Mouse (Mus musculus): ENCODE results near the gene Cdc42bpg.

Cdc42bpg gene

GRCm38 (mm10) chr19:6331719-6332516 lies 25.7 kb downstream of the Cdc42bpg start:
- peak; percentile 91 for DNase-seq (ENCODE audit: low spot score)

- DNase-seq (ENCODE audit: low spot score), result no peak
These were observed 27.7 kb downstream of the Cdc42bpg start for GRCm38 (mm10) chr19:6333761-6334595.

- peak; percentile 98 for DNase-seq (ENCODE audit: low spot score)
These were observed 28.6 kb downstream of the Cdc42bpg start, which contains the start of gene Men1 for GRCm38 (mm10) chr19:6334673-6335457. Men1 (plus strand) TSS chr19:6334979.

- DNase-seq (ENCODE audit: low spot score), result no peak
These were observed 29.2 kb downstream of the Cdc42bpg start for GRCm38 (mm10) chr19:6335458-6335827.

- no peak for DNase-seq (ENCODE audit: low spot score)
These were observed 30.7 kb downstream of the Cdc42bpg start for GRCm38 (mm10) chr19:6336920-6337319.

- DNase-seq (ENCODE audit: low spot score), result no peak
These were observed 31.9 kb downstream of the Cdc42bpg start for GRCm38 (mm10) chr19:6338171-6338570.

GRCm38 (mm10) chr19:6338716-6339115 lies 32.5 kb downstream of the Cdc42bpg start:
- no peak for DNase-seq (ENCODE audit: low spot score)

- DNase-seq (ENCODE audit: low spot score), result no peak
These were observed 32.9 kb downstream of the Cdc42bpg start for GRCm38 (mm10) chr19:6339191-6339590.

GRCm38 (mm10) chr19:6339890-6340504 lies 33.7 kb downstream of the Cdc42bpg start:
- no peak for DNase-seq (ENCODE audit: low spot score)

- peak; percentile 68 for DNase-seq (ENCODE audit: low spot score)
These were observed 34.5 kb downstream of the Cdc42bpg start, which contains the start of gene Map4k2 for GRCm38 (mm10) chr19:6340524-6341452. Map4k2 (plus strand) TSS chr19:6341135.

- no peak for DNase-seq (ENCODE audit: low spot score)
These were observed 35.3 kb downstream of the Cdc42bpg start for GRCm38 (mm10) chr19:6341453-6342077.

GRCm38 (mm10) chr19:6342276-6342933 lies 36.1 kb downstream of the Cdc42bpg start:
- DNase-seq (ENCODE audit: low spot score), result no peak

GRCm38 (mm10) chr19:6343066-6343925 lies 37.0 kb downstream of the Cdc42bpg start:
- DNase-seq (ENCODE audit: low spot score), result no peak

GRCm38 (mm10) chr19:6343996-6344395 lies 37.7 kb downstream of the Cdc42bpg start:
- DNase-seq (ENCODE audit: low spot score), result no peak

GRCm38 (mm10) chr19:6346023-6346422 lies 39.8 kb downstream of the Cdc42bpg start:
- no peak for DNase-seq (ENCODE audit: low spot score)

GRCm38 (mm10) chr19:6346661-6347060 lies 40.4 kb downstream of the Cdc42bpg start:
- no peak for DNase-seq (ENCODE audit: low spot score)

- no peak for DNase-seq (ENCODE audit: low spot score)
These were observed 41.4 kb downstream of the Cdc42bpg start for GRCm38 (mm10) chr19:6347615-6348014.

GRCm38 (mm10) chr19:6348717-6349116 lies 42.5 kb downstream of the Cdc42bpg start:
- no peak for DNase-seq (ENCODE audit: low spot score)

Measured in embryo, embryonic 10 days (tissue).